Mouse (Mus musculus) bone marrow macrophage, adult 2 months (primary cell): Measurements from ENCODE around the gene Gm20388.

Experiments used
- CTCF ChIP-seq: IDR thresholded peaks from 2 replicates; pipeline ENCODE4 v1.5.1; 2012; ENCODE audit warnings: low read depth, mild to moderate bottlenecking, low read length, moderate library complexity
- POLR2A ChIP-seq: IDR thresholded peaks from 2 replicates; pipeline ENCODE4 v1.6.1; 2012; ENCODE audit warnings: mild to moderate bottlenecking, low read depth, low read length, borderline replicate concordance

GRCm38 (mm10) chr8:120699565-120699964 is 788.9 kb downstream of the Gm20388 start:
- TF ChIP-seq POLR2A (no peak), CTCF (no peak)
